Mouse (Mus musculus): ENCODE data around the gene Nectin4.
A peak's percentile ranks its signal among the peaks of the same experiment; 100 is the strongest.

Gene Nectin4

GRCm38 (mm10) chr1:171411492-171411941 is 41.6 kb downstream of the Nectin4 start:
- no peak for DNase-seq (ENCODE audit: low read depth, low spot score)

- DNase-seq (ENCODE audit: low read depth, low spot score), result peak; percentile 77
These were observed 42.1 kb downstream of the Nectin4 start for GRCm38 (mm10) chr1:171412001-171412441.

- DNase-seq (ENCODE audit: low read depth, low spot score), result peak; percentile 76
These were observed 42.5 kb downstream of the Nectin4 start for GRCm38 (mm10) chr1:171412446-171412845.

GRCm38 (mm10) chr1:171413608-171414007 is 43.7 kb downstream of the Nectin4 start:
- DNase-seq (ENCODE audit: low read depth, low spot score), result peak; percentile 89

- DNase-seq (ENCODE audit: low read depth, low spot score), result no peak
These were observed 48.8 kb downstream of the Nectin4 start, which contains the start of gene Tstd1 for GRCm38 (mm10) chr1:171418660-171419059. Tstd1 (plus strand) TSS chr1:171418872.

GRCm38 (mm10) chr1:171419291-171419882 is 49.5 kb downstream of the Nectin4 start:
- peak; percentile 71 for DNase-seq (ENCODE audit: low read depth, low spot score)

- DNase-seq (ENCODE audit: low read depth, low spot score), result no peak
These were observed 50.0 kb downstream of the Nectin4 start for GRCm38 (mm10) chr1:171419905-171420304.

- DNase-seq (ENCODE audit: low read depth, low spot score), result no peak
These were observed 52.7 kb downstream of the Nectin4 start for GRCm38 (mm10) chr1:171422504-171423095.

GRCm38 (mm10) chr1:171424638-171425037 is 54.7 kb downstream of the Nectin4 start:
- no peak for DNase-seq (ENCODE audit: low read depth, low spot score)

GRCm38 (mm10) chr1:171425126-171425525 is 55.2 kb downstream of the Nectin4 start:
- DNase-seq (ENCODE audit: low read depth, low spot score), result no peak

- no peak for DNase-seq (ENCODE audit: low read depth, low spot score)
These were observed 62.3 kb downstream of the Nectin4 start for GRCm38 (mm10) chr1:171432158-171432557.

GRCm38 (mm10) chr1:171435288-171435814 is 65.5 kb downstream of the Nectin4 start:
- no peak for DNase-seq (ENCODE audit: low read depth, low spot score)

GRCm38 (mm10) chr1:171435974-171436373 is 66.1 kb downstream of the Nectin4 start:
- no peak for DNase-seq (ENCODE audit: low read depth, low spot score)

GRCm38 (mm10) chr1:171437264-171438013 is 67.5 kb downstream of the Nectin4 start, which contains the start of gene F11r:
F11r (plus strand) TSS chr1:171437535.
- DNase-seq (ENCODE audit: low read depth, low spot score), result peak; percentile 99
